Mouse (Mus musculus): Measurements from ENCODE around the gene Gm10392. TPM values are rescaled to one million over a fixed set of nuclear protein-coding genes. Genes with fewer than 3 reads are reported as not detected.
A peak's percentile ranks its signal among the peaks of the same experiment; 100 is the strongest.

The Gm10392 gene
- polyA plus RNA-seq, 1 experiment from 2014 or later = 0.19 TPM

DNA sequence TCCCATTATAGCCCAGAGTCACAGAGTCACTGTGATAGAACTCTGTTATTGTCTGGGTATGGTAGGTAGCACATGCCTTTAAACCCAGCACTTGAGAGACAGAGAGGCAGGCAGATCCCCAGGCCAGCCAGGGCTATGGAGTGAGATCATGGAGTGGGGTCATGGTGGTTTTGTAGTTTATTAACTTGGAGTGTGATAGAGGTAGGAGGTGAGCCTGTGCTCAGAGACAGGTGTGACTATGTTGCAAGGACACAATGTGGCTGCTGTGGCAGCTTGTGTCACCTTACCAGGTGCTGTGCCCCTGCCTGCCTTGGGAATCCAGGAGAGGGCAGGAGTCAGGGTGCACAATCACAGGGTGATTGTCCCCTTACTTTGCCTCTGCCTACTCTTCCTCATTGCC is 23.5 kb downstream of the Gm10392 start:
- H3K9ac ChIP-seq (ENCODE audit: low read length) = no peak overlapping the region
- no peaks in the 10 kb centered on the region for H3K27me3 ChIP-seq (ENCODE audit: control insufficient read depth, insufficient read depth, low read length)
- H3K4me1 ChIP-seq (replicated peaks; ENCODE audit: control insufficient read depth, insufficient read depth, low read length) = peaks cover 45% of the 10 kb centered on the region
- H3K9me3 ChIP-seq (ENCODE audit: control insufficient read depth, low read length) = no peaks in the 10 kb centered on the region
- DNase-seq (ENCODE audit: low spot score) (no peak), ATAC-seq (replicated peaks; ENCODE audit: low FRiP score) (no peak)
- H3K4me3 ChIP-seq (ENCODE audit: low read depth, low read length) = no peak overlapping the region
- H3K4me2 ChIP-seq (ENCODE audit: low read depth, low read length, severe bottlenecking) = no peak overlapping the region
- H3K27ac ChIP-seq (ENCODE audit: low read depth, low read length) = no peak overlapping the region
- no peaks in the 10 kb centered on the region for H3K36me3 ChIP-seq (ENCODE audit: control insufficient read depth, insufficient read depth, low read length)

DNA sequence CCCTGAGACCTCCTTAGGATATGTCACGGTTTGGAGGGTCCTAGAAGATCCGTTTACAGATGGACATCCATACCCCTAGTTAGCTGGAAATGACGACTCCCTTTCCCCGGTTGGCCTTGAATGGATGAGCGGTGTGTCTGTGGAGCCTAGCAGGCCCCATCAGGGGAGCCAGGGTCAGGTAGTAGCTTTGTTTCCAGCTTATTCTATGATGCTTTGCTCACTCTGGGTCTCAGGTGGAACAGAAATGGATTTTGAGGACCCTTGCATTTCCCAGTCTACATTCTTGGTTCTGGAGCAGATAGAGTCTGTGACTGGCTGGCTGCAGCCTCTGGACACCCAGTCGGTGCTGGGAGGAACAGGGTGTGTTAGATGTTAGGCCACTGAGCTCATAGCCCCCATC is 24.2 kb downstream of the Gm10392 start:
- Histone ChIP-seq H3K4me3 (ENCODE audit: low read depth, low read length) (peak overlapping the region; percentile 95; the same call in 1 of the 2 replicates), H3K4me1 (replicated peaks; ENCODE audit: control insufficient read depth, insufficient read depth, low read length) (peaks cover 48% of the 10 kb centered on the region), H3K36me3 (ENCODE audit: control insufficient read depth, insufficient read depth, low read length) (no peaks in the 10 kb centered on the region), H3K27ac (ENCODE audit: low read depth, low read length) (no peak overlapping the region), H3K9me3 (ENCODE audit: control insufficient read depth, low read length) (no peaks in the 10 kb centered on the region), H3K27me3 (ENCODE audit: control insufficient read depth, insufficient read depth, low read length) (no peaks in the 10 kb centered on the region), H3K9ac (ENCODE audit: low read length) (peak overlapping the region; percentile 27), H3K4me2 (ENCODE audit: low read depth, low read length, severe bottlenecking) (peak overlapping the region; percentile 90)
- DNase-seq (ENCODE audit: low spot score) (no peak), ATAC-seq (replicated peaks; ENCODE audit: low FRiP score) (no peak)
- WGBS = 81% methylated on average over 6 of the region's 6 CpGs

DNA sequence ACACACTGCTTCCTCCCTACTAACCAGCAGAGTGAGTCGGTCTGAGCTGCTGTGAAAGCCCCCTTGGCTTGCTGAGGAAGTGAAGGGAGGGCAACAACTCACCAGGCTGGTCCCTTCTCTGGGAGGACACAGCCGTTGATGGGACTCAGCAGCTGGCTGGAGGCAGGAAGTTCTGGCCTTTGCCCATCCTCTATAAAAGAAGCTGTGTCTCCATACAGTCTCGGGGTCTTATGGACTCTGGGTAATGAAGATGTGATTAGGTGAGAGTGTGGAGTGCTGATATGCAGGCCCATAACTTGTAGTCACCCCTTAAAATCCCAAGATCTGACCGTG is 24.7 kb downstream of the Gm10392 start:
- H3K9me3 ChIP-seq (ENCODE audit: control insufficient read depth, low read length) = no peaks in the 10 kb centered on the region
- no peaks in the 10 kb centered on the region for H3K36me3 ChIP-seq (ENCODE audit: control insufficient read depth, insufficient read depth, low read length)
- 32% methylated on average over 4 of the region's 4 CpGs for WGBS
- H3K27me3 ChIP-seq (ENCODE audit: control insufficient read depth, insufficient read depth, low read length) = no peaks in the 10 kb centered on the region
- ATAC-seq (replicated peaks; ENCODE audit: low FRiP score) (no peak), DNase-seq (ENCODE audit: low spot score) (no peak)
- H3K27ac ChIP-seq (ENCODE audit: low read depth, low read length) = no peak overlapping the region
- H3K9ac ChIP-seq (ENCODE audit: low read length) = peak overlapping the region; percentile 93
- peak overlapping the region; percentile 95 for H3K4me3 ChIP-seq (ENCODE audit: low read depth, low read length)
- H3K4me1 ChIP-seq (replicated peaks; ENCODE audit: control insufficient read depth, insufficient read depth, low read length) = peaks cover 48% of the 10 kb centered on the region
- peak overlapping the region; percentile 90 for H3K4me2 ChIP-seq (ENCODE audit: low read depth, low read length, severe bottlenecking)

GRCm38 (mm10) chr11:77493512-77494343 is 25.3 kb downstream of the Gm10392 start, which contains the start of gene Git1:
Gene Git1 (plus strand): TSS chr11:77493562.
- DNase-seq (ENCODE audit: low spot score) = peak; percentile 80
- H3K27ac ChIP-seq (ENCODE audit: low read depth, low read length) = peak within 1 kb of the TSS; percentile 70
- H3K9ac ChIP-seq (ENCODE audit: low read length) = peak within 1 kb of the TSS; percentile 93
- H3K27me3 ChIP-seq (ENCODE audit: control insufficient read depth, insufficient read depth, low read length) = no peaks in the 10 kb centered on the region
- peak within 1 kb of the TSS; percentile 90 for H3K4me2 ChIP-seq (ENCODE audit: low read depth, low read length, severe bottlenecking)
- ATAC-seq (replicated peaks; ENCODE audit: low FRiP score) = no peak
- H3K4me1 ChIP-seq (replicated peaks; ENCODE audit: control insufficient read depth, insufficient read depth, low read length) = peaks cover 48% of the 10 kb centered on the region
- H3K4me3 ChIP-seq (ENCODE audit: low read depth, low read length) = peak within 1 kb of the TSS; percentile 95
- H3K9me3 ChIP-seq (ENCODE audit: control insufficient read depth, low read length) = no peaks in the 10 kb centered on the region
- 1% methylated on average over 36 of the region's 74 CpGs for WGBS
- no peaks in the 10 kb centered on the region for H3K36me3 ChIP-seq (ENCODE audit: control insufficient read depth, insufficient read depth, low read length)

GRCm38 (mm10) chr11:77492911-77493332 is 26.1 kb downstream of the Gm10392 start:
- Histone ChIP-seq H3K36me3 (ENCODE audit: control insufficient read depth, insufficient read depth, low read length) (no peaks in the 10 kb centered on the region), H3K9ac (ENCODE audit: low read length) (peak overlapping the region; percentile 93), H3K27me3 (ENCODE audit: control insufficient read depth, insufficient read depth, low read length) (no peaks in the 10 kb centered on the region), H3K9me3 (ENCODE audit: control insufficient read depth, low read length) (no peaks in the 10 kb centered on the region), H3K4me1 (replicated peaks; ENCODE audit: control insufficient read depth, insufficient read depth, low read length) (peaks cover 51% of the 10 kb centered on the region), H3K4me2 (ENCODE audit: low read depth, low read length, severe bottlenecking) (peak overlapping the region; percentile 83), H3K4me3 (ENCODE audit: low read depth, low read length) (peak overlapping the region; percentile 95), H3K27ac (ENCODE audit: low read depth, low read length) (peak overlapping the region; percentile 70)
- 0% methylated on average over 28 of the region's 32 CpGs for WGBS
- ATAC-seq (replicated peaks; ENCODE audit: low FRiP score) (peak; percentile 58), DNase-seq (ENCODE audit: low spot score) (peak; percentile 95)

GRCm38 (mm10) chr11:77492311-77492871 is 26.6 kb downstream of the Gm10392 start:
- Histone ChIP-seq H3K9me3 (ENCODE audit: control insufficient read depth, low read length) (no peaks in the 10 kb centered on the region), H3K27me3 (ENCODE audit: control insufficient read depth, insufficient read depth, low read length) (no peaks in the 10 kb centered on the region), H3K36me3 (ENCODE audit: control insufficient read depth, insufficient read depth, low read length) (no peaks in the 10 kb centered on the region), H3K4me3 (ENCODE audit: low read depth, low read length) (peak overlapping the region; percentile 95), H3K27ac (ENCODE audit: low read depth, low read length) (peak overlapping the region; percentile 70; the same call in 1 of the 2 replicates), H3K4me2 (ENCODE audit: low read depth, low read length, severe bottlenecking) (peak overlapping the region; percentile 83), H3K4me1 (replicated peaks; ENCODE audit: control insufficient read depth, insufficient read depth, low read length) (peaks cover 51% of the 10 kb centered on the region), H3K9ac (ENCODE audit: low read length) (peak overlapping the region; percentile 93)
- WGBS = under 1% methylated on average over 16 of the region's 18 CpGs
- ATAC-seq (replicated peaks; ENCODE audit: low FRiP score) = no peak
- DNase-seq (ENCODE audit: low spot score) = peak; percentile 71

DNA sequence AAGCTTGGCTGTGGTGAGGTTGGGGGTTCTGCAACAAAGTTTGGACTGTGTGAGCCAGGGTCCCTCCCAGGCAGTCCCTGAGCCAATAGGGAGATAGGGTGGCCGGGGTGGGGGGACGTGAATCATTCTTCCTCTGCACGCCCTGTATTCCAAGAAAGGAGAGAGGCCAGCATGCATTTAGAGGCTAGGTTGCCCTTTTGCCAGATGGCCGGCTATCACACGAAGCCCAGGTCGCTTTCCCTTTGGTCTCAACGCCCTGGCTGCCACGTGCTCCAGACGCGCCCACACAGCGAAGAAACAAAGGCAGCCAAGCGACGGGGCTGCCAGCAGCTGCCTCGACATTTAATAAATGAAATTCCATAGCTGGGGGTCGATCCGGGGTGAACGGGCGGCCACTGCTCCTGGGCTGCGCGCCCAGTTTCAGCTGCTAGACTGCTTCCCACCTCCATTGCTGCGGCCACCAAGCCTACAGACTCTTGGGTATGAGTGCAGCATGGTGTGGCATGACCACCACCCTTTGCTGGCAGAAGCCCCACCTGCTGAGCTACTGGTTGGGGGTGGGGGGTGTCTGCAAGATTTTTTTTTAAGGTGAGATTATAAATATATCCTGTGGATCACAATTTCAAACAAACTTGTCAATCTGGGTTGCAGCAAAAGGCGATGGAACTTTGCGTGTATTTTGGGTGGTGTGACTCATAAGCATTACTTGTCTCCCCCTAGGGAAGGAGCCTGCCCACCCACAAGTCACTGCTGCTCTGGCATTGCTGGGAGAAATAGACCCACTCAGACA is 27.3 kb downstream of the Gm10392 start:
- Histone ChIP-seq H3K4me3 (ENCODE audit: low read depth, low read length) (peak overlapping the region; percentile 95), H3K4me2 (ENCODE audit: low read depth, low read length, severe bottlenecking) (peak overlapping the region; percentile 83), H3K27me3 (ENCODE audit: control insufficient read depth, insufficient read depth, low read length) (no peaks in the 10 kb centered on the region), H3K9me3 (ENCODE audit: control insufficient read depth, low read length) (no peaks in the 10 kb centered on the region), H3K27ac (ENCODE audit: low read depth, low read length) (peak overlapping the region; percentile 88), H3K36me3 (ENCODE audit: control insufficient read depth, insufficient read depth, low read length) (no peaks in the 10 kb centered on the region), H3K4me1 (replicated peaks; ENCODE audit: control insufficient read depth, insufficient read depth, low read length) (peaks cover 53% of the 10 kb centered on the region), H3K9ac (ENCODE audit: low read length) (peak overlapping the region; percentile 93)
- DNase-seq (ENCODE audit: low spot score) (peak; percentile 87), ATAC-seq (replicated peaks; ENCODE audit: low FRiP score) (peak; percentile 70)
- WGBS = under 1% methylated on average over 23 of the region's 23 CpGs

- H3K4me1 ChIP-seq (replicated peaks; ENCODE audit: control insufficient read depth, insufficient read depth, low read length) = peaks cover 55% of the 10 kb centered on the region
- H3K36me3 ChIP-seq (ENCODE audit: control insufficient read depth, insufficient read depth, low read length) = no peaks in the 10 kb centered on the region
- no peaks in the 10 kb centered on the region for H3K9me3 ChIP-seq (ENCODE audit: control insufficient read depth, low read length)
- peak; percentile 77 for ATAC-seq (replicated peaks; ENCODE audit: low FRiP score)
- H3K4me3 ChIP-seq (ENCODE audit: low read depth, low read length) = peak overlapping the region; percentile 95
- under 1% methylated on average over 13 of the region's 13 CpGs for WGBS
- H3K27me3 ChIP-seq (ENCODE audit: control insufficient read depth, insufficient read depth, low read length) = no peaks in the 10 kb centered on the region
- peak overlapping the region; percentile 93 for H3K9ac ChIP-seq (ENCODE audit: low read length)
- DNase-seq (ENCODE audit: low spot score) = peak; percentile 99
- peak overlapping the region; percentile 83 for H3K4me2 ChIP-seq (ENCODE audit: low read depth, low read length, severe bottlenecking)
- H3K27ac ChIP-seq (ENCODE audit: low read depth, low read length) = peak overlapping the region; percentile 88; the same call in 1 of the 2 replicates
Observed at GRCm38 (mm10) chr11:77491123-77491501, 27.9 kb downstream of the Gm10392 start.
